Mouse (Mus musculus): ENCODE data around the gene Slc24a2. TPM values are rescaled to one million over a fixed set of nuclear protein-coding genes. Genes with fewer than 3 reads are reported as not detected.

The Slc24a2 gene
- polyA plus RNA-seq, 1 experiment, result 0.04 TPM

DNA sequence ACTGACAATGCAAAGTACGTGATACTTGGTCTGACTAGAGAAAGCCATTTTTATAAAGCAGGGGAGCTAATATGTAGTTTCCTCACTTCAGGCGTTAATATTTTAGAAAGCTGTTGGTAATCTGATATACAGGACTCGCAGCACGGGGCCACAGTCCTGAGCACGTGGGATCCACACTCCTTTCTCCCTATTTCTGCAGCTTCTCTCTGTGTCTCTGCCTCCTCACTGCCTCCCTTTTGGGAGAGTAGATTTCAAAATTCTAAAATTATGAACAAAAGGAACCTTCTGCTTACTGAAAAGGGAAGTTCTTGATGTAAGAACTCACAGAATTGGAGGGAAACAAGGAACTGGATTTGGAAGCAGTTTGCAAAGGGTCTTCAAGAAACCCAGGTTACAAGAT is 97.8 kb downstream of the Slc24a2 start:
- 77% methylated on average over 5 of the region's 5 CpGs for WGBS
- DNase-seq (ENCODE audit: low read depth, low spot score), result no peak

DNA sequence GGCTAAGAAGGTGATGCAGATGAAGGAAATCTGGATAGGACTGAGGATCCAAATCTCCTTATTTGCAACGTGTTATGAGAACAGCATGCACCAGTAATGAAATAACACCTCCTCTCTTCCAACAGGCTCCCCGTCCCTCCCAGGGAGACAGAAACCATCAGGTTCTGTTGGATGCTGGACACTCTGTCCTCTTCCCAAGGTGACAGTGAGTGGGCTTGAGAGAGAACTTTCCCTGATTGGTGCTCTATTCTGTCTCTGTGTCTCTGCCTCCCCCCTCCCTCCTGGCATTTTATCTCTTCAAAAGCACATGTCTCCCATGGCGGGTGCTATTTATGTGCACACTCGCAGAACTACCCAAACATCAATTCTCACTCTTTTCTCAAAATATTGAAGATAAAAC is 103.5 kb downstream of the Slc24a2 start:
- WGBS, result 71% methylated on average over 4 of the region's 4 CpGs
- no peak for DNase-seq (ENCODE audit: low read depth, low spot score)

DNA sequence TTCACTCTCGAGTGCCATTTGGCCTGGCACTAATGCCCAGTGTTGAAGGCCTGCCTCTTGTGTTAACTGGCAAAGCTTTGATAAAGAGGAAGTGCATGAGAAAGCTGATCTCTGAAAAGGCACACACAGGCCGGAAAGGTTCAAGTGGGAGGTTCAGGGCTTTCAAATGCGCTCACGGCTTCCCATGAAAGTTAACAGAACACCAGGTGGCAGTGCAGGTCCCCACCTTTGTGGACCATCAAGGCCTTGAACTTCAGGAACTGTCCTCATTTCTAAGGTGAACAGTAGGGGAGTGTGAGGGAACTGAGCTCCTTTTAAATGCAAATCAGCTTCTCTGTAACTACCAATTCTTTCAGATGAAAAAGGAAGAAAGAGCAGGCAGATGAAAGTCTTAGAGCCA is 110.5 kb downstream of the Slc24a2 start:
- WGBS, result 38% methylated on average over 4 of the region's 4 CpGs
- DNase-seq (ENCODE audit: low read depth, low spot score), result no peak

DNA sequence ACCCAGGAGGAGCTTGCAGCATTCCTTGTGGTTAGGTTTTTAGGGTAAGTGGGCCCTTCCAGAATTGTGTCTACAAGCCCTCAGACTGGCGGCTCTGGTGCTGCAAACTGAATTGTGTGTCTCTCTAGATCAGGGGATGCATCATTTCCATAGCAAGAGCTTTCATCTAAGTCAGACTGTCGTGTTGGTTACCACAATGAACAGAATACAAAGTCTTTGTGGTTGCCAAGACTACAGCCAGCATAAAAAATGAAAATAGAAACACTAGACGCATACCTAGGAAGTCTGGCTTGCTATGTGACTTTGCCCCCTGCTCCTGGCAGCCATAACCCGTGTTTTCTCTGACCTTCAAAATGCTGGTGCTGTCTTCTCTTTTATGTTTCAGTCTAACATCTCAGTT is 114.6 kb downstream of the Slc24a2 start:
- no peak for DNase-seq (ENCODE audit: low read depth, low spot score)
- 49% methylated on average over 4 of the region's 4 CpGs for WGBS

DNA sequence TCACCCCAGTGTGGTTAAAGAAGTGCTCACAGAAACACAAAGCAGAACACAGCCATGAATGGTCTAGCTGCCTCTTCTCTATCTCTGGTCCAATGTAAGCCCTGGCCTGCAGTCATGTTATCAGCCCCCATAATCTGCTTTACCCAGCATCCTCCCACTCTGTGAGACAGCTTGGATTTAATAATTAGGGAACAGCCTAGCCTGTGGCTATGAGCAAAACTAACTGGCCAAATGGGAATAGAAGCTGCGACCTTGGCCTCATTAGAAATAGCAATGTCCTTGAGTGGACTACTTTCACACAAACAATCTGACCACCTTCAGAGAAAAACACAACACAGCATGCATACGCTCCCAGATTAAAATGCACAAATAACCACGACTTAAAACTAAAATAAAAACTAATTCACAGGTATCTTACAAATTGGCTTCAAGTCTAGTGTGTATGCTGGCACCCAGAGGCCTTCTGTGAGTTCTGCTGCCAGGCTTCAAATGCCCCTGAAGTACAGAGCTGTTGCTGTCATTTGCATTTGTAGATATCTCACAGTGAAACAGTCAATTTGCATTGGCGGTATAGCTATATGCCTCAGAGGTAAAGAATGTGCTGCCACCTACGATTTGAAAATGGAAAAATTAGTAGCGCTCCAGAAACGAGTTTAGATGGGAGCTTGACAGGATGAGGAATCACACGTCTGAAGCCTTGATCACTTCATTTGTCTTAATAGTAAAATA is 120.8 kb downstream of the Slc24a2 start:
- WGBS, result 81% methylated on average over 8 of the region's 8 CpGs
- no peak for DNase-seq (ENCODE audit: low read depth, low spot score)

DNA sequence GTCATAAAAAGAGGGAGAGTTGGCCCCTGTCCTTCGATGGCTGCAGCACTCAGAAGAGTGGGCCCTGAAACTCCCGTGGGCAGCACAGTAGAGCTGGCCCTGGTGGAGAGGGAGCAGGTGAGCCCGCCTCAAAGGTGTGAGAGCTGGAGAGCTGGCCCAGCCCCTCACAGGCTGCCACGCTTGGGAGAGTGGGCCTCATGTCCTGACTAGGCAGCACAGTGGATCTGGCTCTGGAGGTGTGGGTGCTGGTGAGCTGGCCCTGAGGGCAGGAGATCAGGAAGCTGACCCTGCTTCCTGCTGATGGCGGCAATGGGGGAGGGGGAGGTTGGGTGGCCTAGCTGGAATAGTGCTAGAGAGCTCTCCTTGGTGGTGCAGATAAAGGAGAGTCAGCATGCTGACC is 129.3 kb downstream of the Slc24a2 start:
- WGBS, result 62% methylated on average over 5 of the region's 5 CpGs
- DNase-seq (ENCODE audit: low read depth, low spot score), result no peak

DNA sequence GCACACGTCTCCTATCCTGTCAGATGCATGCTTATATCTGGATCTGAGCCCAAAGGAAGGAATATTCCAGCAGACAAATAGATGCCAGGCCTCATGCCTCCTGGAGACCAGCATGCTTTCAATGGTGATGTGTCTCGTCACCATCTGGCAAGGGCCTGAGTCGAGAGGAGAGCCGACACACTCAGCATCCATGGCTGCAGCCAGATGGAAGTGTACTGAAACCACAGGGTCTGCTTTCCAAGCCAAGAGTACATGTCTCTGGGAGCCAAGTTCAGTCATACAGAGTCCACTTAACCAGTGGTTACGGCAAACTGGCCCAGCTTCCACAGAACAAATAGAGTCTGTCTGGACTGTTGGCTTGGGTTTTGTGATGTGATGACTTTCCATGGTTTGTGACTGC is 134.1 kb downstream of the Slc24a2 start:
- no peak for DNase-seq (ENCODE audit: low read depth, low spot score)
- WGBS, result 75% methylated on average over 5 of the region's 5 CpGs

DNA sequence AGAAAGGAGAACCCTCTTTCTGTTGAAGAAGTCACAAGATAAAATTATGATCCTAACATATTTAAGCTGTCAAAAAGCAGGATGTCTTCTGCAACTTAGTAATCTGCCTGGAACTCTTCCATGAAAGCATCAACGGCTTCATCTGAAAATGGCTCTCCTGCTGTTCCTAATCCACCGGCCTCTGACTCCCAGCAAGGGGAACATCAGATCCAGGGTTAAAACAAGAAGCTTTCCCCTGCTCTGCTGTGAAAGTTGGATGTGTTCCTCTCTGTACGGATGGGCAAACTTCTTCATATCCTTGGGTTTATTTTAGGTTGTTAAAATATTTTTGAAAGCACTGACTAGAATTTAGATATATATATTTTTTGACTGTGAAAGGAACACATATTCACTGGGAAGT is 136.7 kb downstream of the Slc24a2 start:
- WGBS, result 80% methylated on average over 3 of the region's 3 CpGs
- no peak for DNase-seq (ENCODE audit: low read depth, low spot score)

DNA sequence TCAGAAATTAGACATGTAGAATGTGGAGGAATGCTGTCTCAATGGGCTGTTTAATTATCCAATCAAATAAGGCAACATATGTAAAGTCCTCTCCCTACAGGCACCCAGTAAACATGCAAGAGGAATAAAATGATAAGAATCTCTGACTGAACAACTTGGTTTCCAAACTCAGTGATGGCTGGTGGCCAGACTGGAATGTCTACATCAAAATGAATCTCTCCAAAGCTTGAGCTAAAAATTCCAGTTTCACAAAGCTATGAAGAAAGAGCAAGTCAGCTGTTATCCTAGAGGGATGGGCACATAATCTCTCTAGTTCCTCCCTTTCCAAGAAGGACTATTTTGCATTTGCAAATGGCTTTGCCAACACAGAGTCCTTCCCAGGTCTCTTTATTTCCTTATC is 139.4 kb downstream of the Slc24a2 start:
- DNase-seq (ENCODE audit: low read depth, low spot score), result no peak

DNA sequence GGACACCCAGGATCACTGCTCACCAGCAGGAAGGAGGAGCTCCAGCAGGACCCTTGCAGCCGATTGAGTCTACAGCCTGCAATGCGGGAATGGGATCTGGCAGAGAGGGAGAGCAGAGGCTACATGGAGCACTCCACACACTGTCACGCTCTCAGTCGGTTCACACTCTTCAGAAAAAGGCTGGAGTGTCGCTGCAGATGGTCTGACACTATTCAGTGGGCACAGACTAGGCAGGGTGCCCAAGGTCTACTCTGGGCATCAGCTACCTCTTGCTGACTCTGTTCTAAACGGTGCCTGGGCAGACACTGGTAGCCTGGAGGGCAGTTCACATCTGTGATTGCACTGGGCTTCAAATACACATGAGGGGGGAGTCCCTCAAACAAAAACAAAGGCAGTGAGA is 141.6 kb downstream of the Slc24a2 start:
- no peak for DNase-seq (ENCODE audit: low read depth, low spot score)
- WGBS, result 72% methylated on average over 6 of the region's 6 CpGs

DNA sequence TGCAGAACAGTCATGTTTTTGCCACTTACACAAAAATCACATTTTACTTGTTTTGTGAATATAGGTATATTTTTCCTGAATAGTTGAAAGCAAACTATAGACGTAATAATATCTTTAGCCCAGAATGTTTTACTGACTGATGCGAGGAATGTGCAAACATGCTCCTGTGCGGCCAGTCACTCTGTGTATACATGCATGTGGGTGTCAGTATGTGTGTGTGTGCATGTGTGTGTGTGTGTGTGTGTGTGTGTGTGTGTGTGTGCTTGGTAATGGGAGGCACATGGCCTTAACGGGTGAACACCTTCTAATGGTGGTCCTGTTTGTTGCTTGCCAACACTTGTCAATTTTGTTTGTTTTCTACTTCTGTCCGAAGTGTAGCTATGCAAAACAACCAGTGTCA is 142.7 kb downstream of the Slc24a2 start:
- DNase-seq (ENCODE audit: low read depth, low spot score), result no peak
- 73% methylated on average over 5 of the region's 5 CpGs for WGBS

DNA sequence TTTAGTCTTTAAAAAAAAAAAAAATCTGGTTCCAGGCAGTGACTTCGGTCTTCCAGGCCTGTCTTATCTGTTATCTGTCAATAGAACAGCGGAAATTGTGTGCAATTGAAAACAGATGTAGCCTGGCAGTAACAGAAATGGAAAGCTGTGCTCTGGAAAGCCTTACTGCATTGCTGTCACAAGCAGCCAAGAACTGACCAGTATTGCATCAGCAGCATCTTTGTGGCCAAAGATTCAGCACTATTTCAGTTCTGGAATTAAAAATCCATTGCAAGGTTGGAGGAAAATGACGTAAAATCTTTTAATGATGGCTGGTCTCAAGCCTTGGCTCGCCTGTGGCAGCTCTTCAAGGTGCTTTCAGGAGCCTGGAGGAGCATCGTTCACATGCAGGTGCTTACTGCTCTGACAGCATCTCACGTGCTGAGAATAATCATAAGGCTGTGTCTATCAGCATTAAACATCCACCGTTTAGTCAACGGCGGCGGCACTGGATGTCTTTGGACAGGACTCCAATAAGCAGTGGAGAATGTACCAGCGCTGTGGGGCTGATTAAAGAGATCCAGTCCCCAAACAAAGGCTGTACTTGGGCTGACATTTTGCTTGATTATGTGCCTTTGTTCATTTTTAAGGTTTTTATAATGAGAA is 143.2 kb downstream of the Slc24a2 start:
- 59% methylated on average over 11 of the region's 11 CpGs for WGBS
- no peak for DNase-seq (ENCODE audit: low read depth, low spot score)

DNA sequence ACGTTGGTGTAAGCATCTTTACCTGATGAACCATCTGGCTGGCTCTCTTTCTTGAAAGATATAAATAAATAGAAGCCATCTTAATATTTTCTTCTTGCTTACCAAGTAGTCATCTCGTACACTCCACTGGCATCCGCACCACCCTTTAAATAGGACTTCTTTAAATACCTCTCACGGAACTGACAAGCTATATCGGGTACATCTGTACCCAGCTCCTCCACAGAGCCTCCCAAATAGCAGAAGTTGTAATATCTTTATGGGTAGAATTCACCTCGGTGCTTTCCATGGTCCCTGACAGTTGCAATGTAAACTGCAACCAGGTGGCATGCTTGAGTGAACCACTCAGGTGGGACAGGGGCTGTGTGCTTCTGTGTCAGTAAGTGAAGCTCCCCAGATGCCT is 149.0 kb downstream of the Slc24a2 start:
- 73% methylated on average over 6 of the region's 6 CpGs for WGBS
- no peak for DNase-seq (ENCODE audit: low read depth, low spot score)

DNA sequence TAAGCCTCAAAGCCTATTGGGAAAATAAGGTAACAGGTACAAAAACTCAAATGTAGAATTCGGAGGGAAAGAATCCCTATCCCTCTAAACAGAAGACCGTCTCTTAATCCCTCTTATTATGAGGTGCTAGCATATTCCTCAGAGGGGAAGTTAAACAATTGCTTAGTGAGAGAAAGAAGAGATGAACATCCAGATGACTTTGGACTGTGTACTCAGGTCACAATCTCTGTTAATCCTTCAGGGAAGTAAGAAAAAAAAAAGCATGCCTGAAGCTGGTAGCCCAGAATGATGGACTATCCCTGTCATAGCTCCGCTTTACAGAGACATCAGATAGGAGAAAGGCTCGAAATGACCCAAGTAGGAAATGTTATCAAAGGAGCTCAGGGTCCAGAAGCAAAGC is 151.0 kb downstream of the Slc24a2 start:
- DNase-seq (ENCODE audit: low read depth, low spot score), result no peak
- WGBS, result 70% methylated on average over 4 of the region's 4 CpGs

DNA sequence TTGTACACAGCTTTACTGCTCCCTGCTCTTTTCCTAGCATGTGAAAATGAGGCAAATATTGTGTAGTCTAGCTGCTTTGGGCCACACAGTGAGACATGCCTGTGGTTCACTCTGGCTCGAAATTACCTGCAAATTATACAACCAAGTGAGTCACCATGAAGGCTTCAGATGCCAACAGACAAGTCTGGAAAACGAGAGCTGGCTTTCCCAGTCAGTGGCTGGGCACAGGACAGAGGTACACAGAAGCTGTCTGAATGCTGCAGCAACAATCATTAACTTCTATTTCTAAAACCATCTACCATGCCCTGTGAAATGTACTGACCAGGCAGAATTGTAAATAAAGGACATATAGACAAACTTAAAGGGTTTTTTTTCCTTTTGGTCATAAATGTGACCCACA is 151.6 kb downstream of the Slc24a2 start:
- 26% methylated on average over 2 of the region's 2 CpGs for WGBS

DNA sequence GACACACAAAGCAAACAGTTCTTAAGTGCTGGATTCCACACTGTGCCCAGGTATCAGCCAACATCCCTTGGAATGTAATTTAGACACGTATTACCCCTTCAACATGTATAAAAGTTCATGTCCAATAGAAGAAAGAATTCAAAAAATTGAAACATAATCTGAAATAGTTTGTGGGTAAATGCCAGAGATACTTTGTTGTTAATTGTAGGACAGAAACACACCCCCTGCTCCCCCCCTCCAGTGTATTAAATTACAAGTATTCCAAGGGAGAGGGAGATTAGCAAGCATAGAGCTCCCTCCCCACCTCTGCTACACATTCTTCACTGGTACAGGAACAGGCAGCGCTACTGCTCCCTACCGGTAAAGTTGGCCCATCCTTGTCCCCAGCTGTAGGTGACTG is 154.5 kb downstream of the Slc24a2 start:
- 60% methylated on average over 3 of the region's 3 CpGs for WGBS
- DNase-seq (ENCODE audit: low read depth, low spot score), result no peak

More for the DNA sequence above, 151.6 kb downstream of the Slc24a2 start:
- DNase-seq (ENCODE audit: low read depth, low spot score), result no peak

DNA sequence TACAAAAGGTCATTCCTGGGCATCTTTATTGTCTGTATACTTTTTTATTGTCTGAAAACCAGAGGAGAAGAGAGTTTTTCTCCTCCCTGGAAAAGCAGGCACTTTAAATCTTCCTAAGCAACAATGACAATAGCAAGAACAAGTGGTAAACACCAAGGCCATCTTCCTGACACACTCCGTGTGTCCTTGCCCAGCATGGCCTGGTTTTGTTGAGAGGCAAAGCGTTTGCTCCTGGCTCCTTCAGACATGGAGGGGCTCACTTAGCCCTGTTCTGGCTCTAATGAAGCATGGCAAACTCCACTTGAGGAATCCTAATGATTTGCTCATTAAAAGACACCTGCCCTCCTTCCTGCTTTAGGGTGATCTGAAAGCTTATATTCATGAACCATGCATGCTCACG is 162.2 kb downstream of the Slc24a2 start:
- WGBS, result 68% methylated on average over 3 of the region's 3 CpGs

DNA sequence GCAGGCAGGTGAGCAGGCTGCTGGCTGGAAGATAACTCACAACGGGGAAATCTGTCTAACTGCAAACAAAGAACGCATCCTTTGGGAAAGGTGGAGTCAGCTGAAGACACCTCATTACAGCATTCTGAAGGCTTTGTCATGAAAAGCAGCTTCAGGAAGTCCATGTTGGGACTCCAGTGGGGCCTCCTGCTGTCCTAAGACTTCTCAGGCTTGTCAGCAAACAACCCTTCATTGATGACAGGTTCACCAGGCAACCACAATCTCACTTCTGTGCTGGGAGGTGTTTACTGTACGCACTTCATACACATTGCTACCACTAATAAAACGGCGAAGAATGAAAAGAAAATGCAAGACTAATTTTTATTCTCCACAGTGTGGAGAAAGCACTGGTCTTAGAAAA is 165.1 kb downstream of the Slc24a2 start:
- 67% methylated on average over 5 of the region's 5 CpGs for WGBS
- no peak for DNase-seq (ENCODE audit: low read depth, low spot score)

More for the DNA sequence above, 162.2 kb downstream of the Slc24a2 start:
- no peak for DNase-seq (ENCODE audit: low read depth, low spot score)

DNA sequence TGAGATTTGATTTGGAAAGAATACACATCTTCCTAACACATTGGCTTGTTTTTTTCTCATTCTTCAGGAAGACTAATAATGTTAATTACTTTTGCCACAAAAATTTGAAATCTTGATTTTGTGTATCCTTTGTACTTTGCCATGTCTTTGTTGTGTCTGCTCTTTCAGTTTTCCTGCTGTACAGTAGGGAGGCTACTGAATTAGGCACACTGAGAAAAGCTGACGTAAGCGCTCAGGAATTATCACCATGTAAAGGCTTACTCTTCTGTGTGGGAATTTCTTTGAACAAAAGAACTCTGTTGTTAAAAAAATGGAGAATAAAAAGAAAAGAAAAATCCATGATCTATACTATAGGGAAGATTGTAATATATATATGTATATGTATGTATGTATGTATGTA is 165.7 kb downstream of the Slc24a2 start:
- DNase-seq (ENCODE audit: low read depth, low spot score), result no peak
- 92% methylated on average over 2 of the region's 2 CpGs for WGBS

DNA sequence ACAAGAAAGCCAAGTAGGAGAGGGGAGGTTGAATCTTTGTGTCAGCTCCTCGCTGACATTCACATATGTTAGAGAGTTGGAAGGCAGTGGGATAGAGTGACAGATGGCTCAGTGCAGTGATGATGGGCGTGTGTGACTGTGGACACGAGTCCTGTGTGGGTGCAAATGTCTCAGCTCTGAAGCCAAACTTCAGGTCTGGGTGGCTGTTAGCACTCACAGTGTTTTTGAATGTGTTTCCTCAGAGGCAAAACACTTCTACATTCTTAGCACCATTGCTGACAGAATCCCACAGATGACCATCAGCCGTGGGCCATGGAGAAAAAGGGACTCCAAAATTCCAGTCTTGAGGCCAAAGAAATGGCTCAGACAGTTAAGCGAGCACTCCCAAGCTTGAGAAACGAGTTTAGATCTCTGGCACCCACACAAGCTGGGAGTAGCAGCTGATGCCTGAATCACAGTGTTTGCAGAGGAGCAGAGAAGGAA is 167.5 kb downstream of the Slc24a2 start:
- DNase-seq (ENCODE audit: low read depth, low spot score), result no peak
- WGBS, result 50% methylated on average over 6 of the region's 6 CpGs

DNA sequence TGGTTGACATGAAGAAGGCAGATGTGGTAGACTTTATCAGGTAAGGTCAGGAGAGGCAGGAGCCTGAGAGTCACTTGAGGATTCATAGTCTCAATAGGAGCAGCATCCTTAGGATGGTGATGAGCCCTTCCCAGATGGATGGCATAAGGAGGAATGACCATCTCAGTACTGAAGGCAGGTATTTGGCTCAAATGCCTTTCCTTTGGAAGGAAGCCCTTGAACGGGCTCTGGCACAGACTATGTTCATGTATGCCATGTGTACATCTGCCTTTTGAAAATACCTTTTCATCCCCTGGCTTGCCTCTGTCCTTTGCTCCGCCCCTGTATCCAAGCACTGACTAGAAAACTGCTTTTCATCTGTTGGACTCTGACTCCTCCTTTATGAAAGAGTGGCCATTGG is 168.6 kb downstream of the Slc24a2 start:
- WGBS, result 71% methylated on average over 2 of the region's 2 CpGs
- DNase-seq (ENCODE audit: low read depth, low spot score), result no peak
